Mouse (Mus musculus) mesoderm, embryonic 11.5 days (tissue): Measurements from ENCODE around the gene St6gal1.

Experiments
- DNase-seq: peaks from one replicate; pipeline ENCODE4 v3.0.0-alpha.2; 2012; ENCODE audit warnings: low read depth, low spot score

The St6gal1 gene

DNA sequence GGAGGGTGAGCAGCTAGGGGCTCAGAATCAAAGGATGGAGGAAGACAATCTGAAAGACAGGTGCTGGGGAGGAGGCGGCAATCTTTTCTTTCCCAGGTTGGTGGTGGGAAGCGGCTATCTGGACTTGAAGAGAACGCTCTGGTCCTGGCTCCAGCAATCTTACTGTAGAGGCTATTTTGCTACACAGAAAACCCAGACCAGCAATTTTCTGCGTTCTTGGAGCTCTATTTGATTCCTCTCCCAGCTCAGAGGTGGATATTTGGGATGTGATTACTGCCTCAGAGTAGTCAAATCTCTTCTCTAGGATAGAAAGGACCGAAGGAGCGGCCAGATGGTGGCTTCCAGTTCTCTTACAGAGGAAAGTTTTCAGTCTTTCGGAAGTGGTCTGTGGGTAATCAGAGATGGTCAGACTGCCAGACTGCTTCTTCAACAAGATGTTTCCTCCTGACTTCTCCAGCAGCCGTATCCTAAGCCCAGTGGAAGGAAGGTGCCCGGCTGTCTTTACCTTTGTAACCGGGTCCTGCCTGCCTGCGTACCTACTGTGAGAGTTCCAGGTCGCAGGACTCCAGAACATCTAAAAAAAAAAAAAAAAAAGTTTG is 570 bp upstream of the St6gal1 start:
- DNase-seq: no peak

- DNase-seq: peak; percentile 67
Observed at GRCm38 (mm10) chr16:23225069-23225721, 655 bp downstream of the St6gal1 start.

- DNase-seq: peak; percentile 50
Observed at GRCm38 (mm10) chr16:23225821-23226600, 1.5 kb downstream of the St6gal1 start.

GRCm38 (mm10) chr16:23226601-23227351 is 2.2 kb downstream of the St6gal1 start:
- DNase-seq: no peak

DNA sequence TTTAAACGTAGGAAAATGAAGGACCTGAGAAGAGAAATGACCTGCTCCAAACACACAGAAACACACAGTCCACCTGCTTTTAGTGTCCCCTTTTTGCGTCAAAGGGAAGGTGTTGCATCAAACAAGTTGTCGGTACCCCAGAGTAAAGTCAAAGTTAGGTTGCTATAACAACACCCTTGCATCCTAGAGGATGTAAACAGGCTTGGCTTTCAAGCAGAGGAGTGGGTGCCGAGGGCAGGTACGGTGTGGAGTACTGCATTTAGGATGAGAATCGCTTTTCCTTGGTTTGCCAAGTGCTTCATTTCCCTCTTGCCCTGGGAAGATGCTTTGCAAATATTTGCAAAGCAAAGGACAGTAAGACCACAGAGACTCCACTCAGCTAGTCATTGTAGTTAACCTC is 3.3 kb downstream of the St6gal1 start:
- no peak for DNase-seq

DNA sequence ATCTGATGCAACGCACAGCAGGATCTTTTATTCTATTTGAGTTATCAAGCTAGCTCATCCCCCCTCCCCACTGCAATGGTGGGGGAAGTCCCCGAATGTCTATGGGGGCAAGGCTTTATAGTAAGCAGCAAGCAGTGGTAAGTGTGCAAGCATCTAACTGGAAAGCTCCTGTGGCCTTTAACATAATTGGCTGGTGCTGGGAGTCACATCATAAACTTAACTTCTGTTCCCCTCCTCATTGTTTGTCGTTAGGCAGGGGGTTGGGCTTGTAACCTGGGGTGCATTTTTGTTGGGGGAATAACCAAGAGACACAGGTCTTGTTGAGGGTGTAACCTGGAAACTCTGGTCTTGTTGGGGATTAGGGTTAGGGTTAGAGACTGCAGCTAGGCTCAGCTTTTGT is 3.9 kb downstream of the St6gal1 start:
- DNase-seq: no peak

DNA sequence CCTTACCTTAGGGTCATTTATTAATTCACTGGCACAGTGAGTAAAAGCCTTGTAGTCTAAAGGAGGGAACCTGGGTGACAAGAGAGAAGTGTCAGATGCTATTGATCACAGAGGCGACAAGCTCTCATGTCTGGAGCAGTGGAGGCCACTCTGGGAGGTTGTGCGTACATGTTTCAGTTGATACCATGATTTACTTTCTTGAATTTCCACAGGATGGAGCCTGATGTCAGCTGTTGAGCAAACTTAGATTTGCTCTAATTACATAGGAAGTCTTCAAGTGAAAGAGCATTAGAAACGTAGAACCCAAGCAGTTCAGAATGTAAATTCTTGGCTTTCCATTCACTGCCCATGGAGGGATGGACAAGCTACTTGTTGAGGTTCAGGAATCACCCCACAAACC is 5.4 kb downstream of the St6gal1 start:
- no peak for DNase-seq

DNA sequence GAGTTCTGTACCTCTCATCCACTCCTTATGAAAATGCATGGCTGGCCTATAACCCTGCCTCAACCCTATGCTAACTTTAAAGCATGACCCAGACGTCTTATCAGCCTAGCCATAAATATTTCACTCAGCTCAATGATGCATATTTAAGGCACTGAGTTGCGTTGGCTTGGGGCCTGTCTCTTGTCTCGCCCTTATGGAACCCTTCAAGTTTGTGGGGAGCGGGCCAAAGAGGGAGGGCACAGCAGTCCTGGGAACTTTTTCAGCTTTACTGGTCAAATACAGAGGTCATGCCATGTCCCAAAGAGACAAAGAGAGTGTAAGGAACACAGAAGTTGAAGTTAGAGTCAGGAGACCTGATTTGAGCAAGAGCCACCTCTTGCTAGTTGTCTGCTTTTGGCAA is 6.6 kb downstream of the St6gal1 start:
- no peak for DNase-seq

GRCm38 (mm10) chr16:23232691-23233090 is 8.2 kb downstream of the St6gal1 start:
- DNase-seq: no peak

DNA sequence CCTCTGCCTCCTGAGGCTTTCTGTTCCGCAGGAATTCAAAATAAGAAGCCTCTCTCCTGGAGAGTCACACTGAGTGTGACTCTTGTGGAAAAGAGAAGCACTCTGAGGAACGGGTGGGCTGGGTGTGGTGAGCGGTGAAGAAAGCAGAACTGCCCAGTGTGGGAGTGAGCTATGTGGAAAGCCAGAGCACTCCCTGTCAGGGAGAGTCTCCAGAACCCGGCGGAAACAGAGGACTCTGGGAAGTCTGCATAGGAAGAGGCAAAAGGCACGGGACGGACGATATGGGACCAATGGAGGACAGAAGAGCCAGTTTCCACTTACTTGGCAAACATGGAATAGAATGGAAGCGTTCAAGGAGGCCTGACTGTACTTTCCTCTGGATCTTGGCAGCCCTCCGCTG is 9.0 kb downstream of the St6gal1 start:
- no peak for DNase-seq

GRCm38 (mm10) chr16:23234557-23234956 is 10.0 kb downstream of the St6gal1 start:
- no peak for DNase-seq

DNA sequence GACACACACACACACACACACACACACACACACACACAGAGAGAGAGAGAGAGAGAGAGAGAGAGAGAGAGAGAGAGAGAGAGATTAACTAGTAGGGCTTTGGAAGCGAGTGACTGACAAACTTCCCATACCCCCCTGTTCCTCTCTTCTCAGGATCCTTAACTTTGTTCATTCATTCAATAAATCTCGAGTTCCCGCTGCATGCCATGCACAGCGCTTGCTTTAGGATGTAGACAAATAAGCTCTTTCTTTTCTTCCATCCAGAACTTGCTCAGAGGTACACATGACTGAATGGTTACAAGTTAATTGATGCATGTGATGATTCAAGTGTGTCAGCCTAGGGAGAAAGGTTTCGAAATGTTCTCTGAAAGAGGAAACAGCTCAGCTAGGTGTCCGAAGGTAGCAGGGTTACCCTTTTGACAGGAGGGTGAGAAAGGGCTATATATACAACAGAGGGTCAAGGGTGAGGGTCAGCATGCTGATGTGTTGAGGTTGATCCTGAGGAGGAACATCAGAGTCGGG is 10.7 kb downstream of the St6gal1 start:
- no peak for DNase-seq

GRCm38 (mm10) chr16:23239583-23239982 is 15.0 kb downstream of the St6gal1 start:
- no peak for DNase-seq

GRCm38 (mm10) chr16:23240049-23240949 is 15.8 kb downstream of the St6gal1 start:
- peak; percentile 66 for DNase-seq

- no peak for DNase-seq
Observed at GRCm38 (mm10) chr16:23240950-23241259, 16.4 kb downstream of the St6gal1 start.

- no peak for DNase-seq
Observed at GRCm38 (mm10) chr16:23243726-23244425, 19.3 kb downstream of the St6gal1 start.

GRCm38 (mm10) chr16:23244486-23244885 is 19.9 kb downstream of the St6gal1 start:
- DNase-seq: no peak

DNA sequence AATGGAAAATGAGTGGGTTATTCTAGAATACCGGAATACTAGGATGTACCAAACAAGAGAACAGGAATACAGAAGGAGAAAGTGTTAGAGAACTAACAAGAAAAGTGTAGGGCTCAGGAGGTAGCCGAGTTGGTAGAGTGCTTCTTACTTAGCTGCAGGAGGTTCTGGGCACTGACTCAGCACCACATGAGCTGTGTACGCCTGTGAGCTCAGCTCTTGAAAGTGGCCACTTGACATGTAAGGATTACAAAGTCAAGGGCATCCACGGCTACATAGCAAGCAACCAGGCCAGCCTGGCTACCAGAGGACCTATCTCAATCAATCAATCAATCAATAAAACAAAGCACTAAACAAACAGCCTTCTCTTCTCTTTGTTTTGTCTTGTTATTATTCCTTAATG is 24.7 kb downstream of the St6gal1 start:
- DNase-seq: no peak

- no peak for DNase-seq
Observed at GRCm38 (mm10) chr16:23249762-23250161, 25.2 kb downstream of the St6gal1 start.
